Mouse (Mus musculus) thymus, adult 2 months (tissue): ENCODE measurements around the gene Wapl. TPM values are rescaled to one million over a fixed set of nuclear protein-coding genes. Genes with fewer than 3 reads are reported as not detected.

Experiments
- DNase-seq: peaks from one replicate; pipeline ENCODE4 v3.0.0; 2021
- H3K27ac ChIP-seq: fragments of 200-500 bp; 2 replicates; pipeline ENCODE4 v1.5.1; 2012; ENCODE audit warnings: low read length, control low read depth; ENCODE audit not compliant: control insufficient read depth, insufficient read depth
- H3K27me3 ChIP-seq: fragments of 200-500 bp; 2 replicates; pipeline ENCODE4 v1.6.1; 2012; ENCODE audit warnings: mild to moderate bottlenecking, low read length, moderate library complexity, mixed read lengths; ENCODE audit not compliant: control insufficient read depth, insufficient read depth
- H3K36me3 ChIP-seq: fragments of 200-500 bp; 2 replicates; pipeline ENCODE4 v1.6.1; 2012; ENCODE audit warnings: mild to moderate bottlenecking, low read length, moderate library complexity; ENCODE audit not compliant: control insufficient read depth, insufficient read depth
- H3K4me1 ChIP-seq: fragments of 200-500 bp; replicated peaks from 2 replicates; pipeline ENCODE4 v1.6.1; 2012; ENCODE audit warnings: low read length; ENCODE audit not compliant: control insufficient read depth, insufficient read depth
- H3K4me3 ChIP-seq: fragments of 200-500 bp; 2 replicates; pipeline ENCODE4 v1.5.1; 2012; ENCODE audit warnings: mild to moderate bottlenecking, low read length, control low read depth, moderate library complexity; ENCODE audit not compliant: control insufficient read depth, insufficient read depth
- CTCF ChIP-seq: fragments of 200-500 bp; IDR thresholded peaks from 2 replicates; pipeline ENCODE4 v1.5.1; 2012; ENCODE audit warnings: mild to moderate bottlenecking, control low read depth, low read length, moderate library complexity, borderline replicate concordance; ENCODE audit not compliant: control insufficient read depth, poor library complexity, insufficient read depth; ENCODE audit errors: extremely low read depth
- POLR2A ChIP-seq: fragments of 200-500 bp; IDR thresholded peaks from 2 replicates; pipeline ENCODE4 v1.6.1; 2012; ENCODE audit warnings: mild to moderate bottlenecking, low read length, control low read depth, moderate library complexity; ENCODE audit not compliant: control insufficient read depth, poor library complexity, insufficient read depth; ENCODE audit errors: extremely low read depth
- WGBS: fragments of 180-500 bp; shearing (Covaris S2); methylation state at CpG from one replicate; pipeline ENCODE4 v1.1.7; 2018; 5-methylcytosine and 5-hydroxymethylcytosine counted together
- polyA plus RNA-seq: library from polyadenylated mRNA; depleted of rRNA; stranded (reverse); fragments of >200 nt; gene quantifications from 2 replicates; pipeline ENCODE4 v1.2.3, GENCODE M21; 2012

The Wapl gene
- polyA plus RNA-seq, 1 experiment: 37.9 TPM

DNA sequence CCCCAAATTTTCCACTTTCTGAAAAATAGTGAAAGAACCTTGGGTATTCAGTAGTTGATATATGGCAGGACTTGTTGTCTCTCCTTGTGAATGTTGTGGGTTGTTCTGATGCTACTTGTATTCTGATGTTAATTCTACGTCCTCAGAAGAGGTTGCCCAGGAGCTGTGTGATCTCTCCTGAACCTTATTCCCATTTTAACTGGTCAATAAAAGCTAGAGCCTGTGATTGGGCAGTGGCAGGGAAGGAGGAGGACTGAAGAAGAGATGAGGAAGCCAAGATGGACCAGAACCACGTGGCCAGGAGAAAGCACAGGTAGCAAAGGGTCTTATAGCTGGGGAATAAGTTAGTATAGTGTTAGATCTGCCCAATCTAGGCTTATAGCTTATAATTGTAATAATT, 7.1 kb downstream of the Wapl start:
- 78% methylated on average over 2 of the region's 2 CpGs for WGBS

GRCm38 (mm10) chr14:34684989-34685388, 11.3 kb downstream of the Wapl start:
- no peak for DNase-seq
- TF ChIP-seq CTCF (no peak), POLR2A (no peak)
- Histone ChIP-seq H3K4me1 (peaks cover 2% of the 10 kb centered on the region; the same call in 1 of the 2 replicates), H3K27ac (no peak overlapping the region), H3K36me3 (peaks cover 19% of the 10 kb centered on the region), H3K4me3 (no peak overlapping the region), H3K27me3 (no peaks in the 10 kb centered on the region)

More for the DNA sequence above, 7.1 kb downstream of the Wapl start:
- Histone ChIP-seq H3K27me3 (no peaks in the 10 kb centered on the region), H3K4me3 (no peak overlapping the region), H3K4me1 (peaks cover 2% of the 10 kb centered on the region; the same call in 1 of the 2 replicates), H3K27ac (no peak overlapping the region), H3K36me3 (peaks cover 32% of the 10 kb centered on the region)
- no peak for DNase-seq
- TF ChIP-seq POLR2A (no peak), CTCF (no peak)

GRCm38 (mm10) chr14:34693970-34694369, 20.2 kb downstream of the Wapl start:
- peaks cover 34% of the 10 kb centered on the region for H3K36me3 ChIP-seq
- no peak overlapping the region for H3K4me3 ChIP-seq
- no peak overlapping the region for H3K27ac ChIP-seq
- no peak for TF ChIP-seq POLR2A
- no peak for TF ChIP-seq CTCF
- WGBS: 98% methylated on average over 4 of the region's 4 CpGs
- no peak for DNase-seq
- H3K4me1 ChIP-seq: no peaks in the 10 kb centered on the region
- no peaks in the 10 kb centered on the region for H3K27me3 ChIP-seq

- no peak for DNase-seq
- H3K4me3 ChIP-seq: no peak overlapping the region
- H3K4me1 ChIP-seq: no peaks in the 10 kb centered on the region
- H3K36me3 ChIP-seq: peaks cover 26% of the 10 kb centered on the region
- H3K27ac ChIP-seq: no peak overlapping the region
- TF ChIP-seq POLR2A (no peak), CTCF (no peak)
- WGBS: 84% methylated on average over 1 of the region's 1 CpGs
- H3K27me3 ChIP-seq: no peaks in the 10 kb centered on the region
Measured at GRCm38 (mm10) chr14:34697376-34697775, 23.6 kb downstream of the Wapl start.

- DNase-seq: no peak
- peaks cover 17% of the 10 kb centered on the region for H3K36me3 ChIP-seq
- no peaks in the 10 kb centered on the region for H3K27me3 ChIP-seq
- TF ChIP-seq POLR2A (no peak), CTCF (no peak)
- no peak overlapping the region for H3K4me3 ChIP-seq
- H3K4me1 ChIP-seq: no peaks in the 10 kb centered on the region
- H3K27ac ChIP-seq: no peak overlapping the region
- 95% methylated on average over 2 of the region's 2 CpGs for WGBS
Measured at GRCm38 (mm10) chr14:34710209-34710608, 36.5 kb downstream of the Wapl start.

GRCm38 (mm10) chr14:34712027-34712426, 38.3 kb downstream of the Wapl start:
- no peak overlapping the region for H3K4me3 ChIP-seq
- no peaks in the 10 kb centered on the region for H3K27me3 ChIP-seq
- no peak for TF ChIP-seq POLR2A
- no peak for TF ChIP-seq CTCF
- whole genome bisulfite sequencing: 89% methylated on average over 3 of the region's 3 CpGs
- peaks cover 21% of the 10 kb centered on the region for H3K36me3 ChIP-seq
- no peak overlapping the region for H3K27ac ChIP-seq
- no peak for DNase-seq
- H3K4me1 ChIP-seq: no peaks in the 10 kb centered on the region

GRCm38 (mm10) chr14:34712857-34713256, 39.1 kb downstream of the Wapl start:
- no peak overlapping the region for H3K27ac ChIP-seq
- H3K4me1 ChIP-seq: no peaks in the 10 kb centered on the region
- H3K36me3 ChIP-seq: peaks cover 21% of the 10 kb centered on the region
- H3K4me3 ChIP-seq: no peak overlapping the region
- H3K27me3 ChIP-seq: no peaks in the 10 kb centered on the region
- 32% methylated on average over 3 of the region's 3 CpGs for WGBS
- TF ChIP-seq CTCF: no peak
- no peak for TF ChIP-seq POLR2A
- DNase-seq: no peak
